Mouse (Mus musculus) mouse embryonic stem cell (cell line): ENCODE results near the gene Ifi202b.
"Not testable (repeated sequence)": the region's sequence is repeated elsewhere in the genome, so short reads cannot be mapped to it uniquely, and the experiment has no call there.

Experiments
- in situ Hi-C, 2 experiments: fragments of 300-500 bp; cut with MboI; formaldehyde crosslinking; loops; 1 replicate in 1 of 2; 3 replicates in 1 of 2; pipeline ENCODE4 v1.14.3; 2019 to 2020; ENCODE audit warnings: low sequenced_read_pairs in 2 of 2, low pct_unique_long_range_greater_than_20kb in 1 of 2, mixed read lengths in 1 of 2; ENCODE audit not compliant: unreplicated experiment in 1 of 2

The Ifi202b gene

DNA sequence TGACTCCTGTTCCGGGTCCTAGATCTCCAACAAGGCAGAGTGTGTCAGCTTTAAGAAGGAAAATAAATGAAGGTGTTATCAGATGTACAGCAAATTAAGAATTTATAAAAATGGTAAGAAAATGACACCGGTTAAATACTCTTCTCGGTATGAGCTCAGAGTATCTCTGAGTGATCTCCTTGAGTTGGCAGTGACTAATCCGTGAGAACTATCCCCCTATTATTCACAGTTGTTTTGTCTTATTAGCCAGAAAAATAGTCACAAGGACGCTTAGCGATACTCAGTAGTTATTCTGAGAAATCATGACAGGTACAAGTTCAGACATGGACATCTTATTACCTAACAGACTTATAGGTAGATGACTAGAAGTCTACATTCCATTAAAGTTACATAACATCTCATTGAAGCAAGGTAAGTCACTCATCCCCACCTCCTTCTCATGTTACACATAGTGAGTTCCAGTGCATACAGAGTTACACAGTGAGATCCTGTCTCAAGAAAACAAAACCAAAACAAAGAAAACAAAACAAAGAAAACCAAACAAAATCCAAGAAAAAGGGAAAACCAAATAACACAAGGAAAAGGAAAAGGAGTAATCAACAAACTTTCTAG is at the start of gene Ifi202b:
Ifi202b (minus strand) TSS at position 51 of the 612 bp plus-strand sequence.
- in situ Hi-C loops, result not testable (repeated sequence)

DNA sequence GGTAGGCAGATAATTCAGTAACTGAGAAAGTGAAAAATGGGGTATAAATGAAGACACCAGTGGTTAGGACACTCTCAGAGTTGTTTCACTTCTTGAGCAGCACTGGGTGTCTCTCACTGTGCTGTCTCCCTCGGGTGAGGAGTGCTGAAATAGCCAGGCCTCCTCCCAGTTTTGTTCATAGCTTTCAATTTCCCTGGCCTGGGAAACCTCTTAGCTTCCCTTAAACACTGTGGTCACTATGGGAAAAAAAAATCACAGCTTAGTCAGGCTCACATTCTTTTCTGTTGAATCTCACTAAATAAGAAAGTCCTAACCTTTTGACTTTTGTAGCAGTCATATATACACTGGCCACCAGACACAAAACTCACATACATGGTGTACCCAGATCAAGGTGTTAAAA is 49.2 kb upstream of the Ifi202b start, which contains the start of gene Ifi205:
Ifi205 (minus strand) TSS at position 113 of the 400 bp plus-strand sequence.
- in situ Hi-C loops, result no loop called here

DNA sequence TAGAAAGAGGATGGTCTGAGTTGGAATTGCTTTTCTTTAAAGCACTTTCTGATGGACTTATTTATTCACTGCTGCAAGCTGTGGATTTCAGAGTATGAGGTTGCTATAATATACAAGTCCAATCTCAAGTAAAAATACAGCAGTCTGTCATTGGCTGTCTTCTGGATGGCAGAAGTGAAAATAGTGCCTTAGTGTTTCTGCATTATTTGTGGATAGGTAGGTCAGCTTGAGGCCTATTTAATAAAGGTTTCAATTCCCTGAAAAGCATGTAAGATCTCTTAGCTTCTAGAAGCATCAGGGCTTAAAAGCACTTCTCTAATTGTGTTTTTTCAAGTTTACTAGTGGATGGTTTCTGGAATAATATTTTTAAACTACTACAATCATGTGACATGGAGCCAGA is 24.5 kb upstream of the Ifi202b start:
- in situ Hi-C loops, result not testable (repeated sequence)

DNA sequence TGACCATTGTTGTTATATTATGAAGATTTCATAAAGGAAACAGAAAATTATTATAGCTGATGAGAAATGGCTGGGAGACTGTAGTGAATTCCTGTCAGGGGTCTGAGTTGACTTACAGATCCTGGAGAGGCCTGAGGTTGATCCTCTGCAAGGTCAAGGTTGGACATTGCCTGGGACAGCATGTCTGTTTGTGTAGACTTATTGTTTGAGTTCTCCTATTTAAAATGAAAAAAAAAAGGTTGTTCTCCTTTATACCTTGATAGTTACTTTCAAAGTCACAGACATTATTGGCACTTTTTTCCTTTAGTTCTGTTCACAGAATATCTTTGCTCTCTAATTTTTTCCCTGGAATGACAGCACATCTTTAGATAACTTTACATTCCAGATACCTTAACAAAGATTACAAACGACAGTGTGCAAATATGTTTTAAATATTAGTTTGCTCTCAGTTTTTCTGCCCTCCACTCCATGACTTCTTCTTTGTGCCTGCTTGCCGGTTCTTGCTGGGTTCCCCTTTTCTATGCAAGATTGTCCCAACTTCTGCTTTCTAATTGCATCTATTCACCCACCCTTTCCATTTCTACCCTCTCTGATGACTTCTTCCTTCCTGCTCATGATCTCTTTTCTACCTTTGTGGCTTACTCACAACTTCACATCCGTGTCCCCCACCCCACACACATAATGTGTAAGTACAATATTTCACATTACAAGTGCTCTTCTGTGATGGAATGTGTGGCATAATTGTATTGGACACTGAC is 22.0 kb upstream of the Ifi202b start:
- in situ Hi-C loops, result not testable (repeated sequence)

DNA sequence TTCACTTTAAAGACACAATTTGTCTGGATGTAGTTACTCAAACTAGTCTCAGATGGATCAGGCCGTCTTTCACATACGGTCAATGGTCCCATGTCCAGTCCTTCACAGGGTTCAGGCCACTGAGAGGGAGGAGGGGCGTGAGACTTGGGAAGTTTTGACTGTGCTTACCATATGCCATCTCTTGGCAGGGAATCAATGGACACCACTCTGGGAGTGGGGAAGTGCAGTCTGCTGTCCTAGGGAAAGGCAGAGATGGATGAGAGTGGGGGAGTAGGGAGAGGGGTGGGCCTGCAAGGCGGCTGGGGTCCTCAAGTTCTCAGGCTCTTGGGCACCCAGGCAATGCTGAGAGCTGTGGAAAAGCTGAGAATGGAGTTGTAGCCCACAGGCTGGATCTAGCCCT is 12.5 kb upstream of the Ifi202b start:
- in situ Hi-C loops, result no loop called here

DNA sequence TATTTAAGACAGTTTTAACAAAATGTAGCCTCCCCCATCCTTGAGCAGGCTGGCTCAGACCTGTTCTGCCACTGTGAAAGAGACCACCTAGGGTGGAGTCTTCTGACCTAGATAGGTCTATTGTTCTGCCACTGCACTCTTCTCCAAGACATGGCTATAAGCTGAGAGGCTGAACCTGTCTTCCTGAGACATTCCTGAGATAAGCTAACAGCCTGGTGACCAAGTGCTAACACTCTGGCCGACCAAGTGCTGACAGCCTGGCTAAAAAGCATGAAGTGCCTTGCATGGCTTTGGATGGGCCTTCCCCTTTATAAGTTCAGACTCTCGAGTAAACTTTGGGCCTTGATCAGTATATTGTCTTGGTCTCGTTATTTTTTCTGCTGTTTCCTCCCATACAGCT is 1.5 kb downstream of the Ifi202b start:
- in situ Hi-C loops, result not testable (repeated sequence)

DNA sequence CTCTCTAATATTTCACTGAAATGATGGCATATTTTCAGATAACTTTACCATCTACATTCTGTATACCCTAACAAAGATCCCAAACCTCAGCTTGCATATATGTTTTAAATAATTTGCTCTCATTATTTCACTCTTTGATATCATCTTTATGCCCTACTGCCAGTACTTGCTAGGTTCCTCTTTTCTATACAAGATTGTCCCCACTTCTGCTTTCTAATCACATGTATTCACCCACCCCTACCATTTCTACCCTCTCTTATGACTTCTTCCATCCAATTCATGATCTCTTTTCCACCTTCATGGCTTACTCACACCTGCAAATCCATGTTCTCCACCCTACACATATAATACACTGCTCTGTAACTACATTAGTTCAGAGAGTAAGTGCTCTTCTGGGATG is 4.9 kb downstream of the Ifi202b start:
- in situ Hi-C loops, result loop anchor here (5.0 to 10.0 kb wide), 3 partner anchors 53 to 130 kb away; partner anchors contain the start of genes Olfr432 (in 1 of the 2) and Olfr433 (in 1 of the 2)

DNA sequence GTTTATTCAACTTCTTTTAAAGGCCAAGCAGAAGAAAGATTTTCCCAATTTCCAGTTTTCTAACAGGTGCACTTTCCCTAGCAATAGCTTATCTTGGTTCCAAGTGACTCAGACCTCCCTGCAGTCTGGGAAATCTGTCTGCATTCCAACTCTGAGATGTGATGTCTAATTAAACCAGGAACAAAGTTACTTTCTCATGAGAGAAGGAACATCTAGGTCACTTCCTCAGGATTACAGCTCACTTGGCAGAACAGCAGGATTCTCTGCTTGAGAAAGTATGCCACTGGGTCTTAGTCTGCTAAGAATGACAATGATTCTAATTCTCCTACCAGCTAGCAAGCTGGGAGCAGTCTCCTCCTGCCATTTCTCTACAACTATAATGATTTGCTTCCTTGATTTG is 9.4 kb downstream of the Ifi202b start:
- in situ Hi-C loops, result loop anchor here in 1 of 2 experiments (10.0 kb wide), 2 partner anchors 48 to 72 kb away; partner anchors contain the start of genes Olfr432 and Olfr433

DNA sequence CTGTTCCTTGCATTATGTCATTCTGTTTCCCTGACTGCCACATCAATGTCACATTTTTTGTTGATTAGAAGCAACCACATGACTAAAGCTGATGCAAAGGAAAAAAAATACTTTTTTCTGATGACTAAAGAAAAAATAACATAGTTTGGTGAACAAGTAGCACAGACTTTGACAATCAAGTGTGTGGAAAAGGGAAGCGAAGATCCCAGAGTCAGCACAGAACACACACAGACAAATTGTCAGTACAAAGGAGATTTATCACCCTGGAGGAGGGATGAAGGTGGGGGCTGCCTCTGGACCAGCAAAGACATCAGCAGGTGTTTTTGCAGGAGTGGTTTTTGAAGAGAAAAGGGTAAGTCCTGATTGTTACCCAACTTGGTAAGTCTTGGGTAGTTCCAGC is 21.1 kb downstream of the Ifi202b start:
- in situ Hi-C loops, result not testable (repeated sequence)

DNA sequence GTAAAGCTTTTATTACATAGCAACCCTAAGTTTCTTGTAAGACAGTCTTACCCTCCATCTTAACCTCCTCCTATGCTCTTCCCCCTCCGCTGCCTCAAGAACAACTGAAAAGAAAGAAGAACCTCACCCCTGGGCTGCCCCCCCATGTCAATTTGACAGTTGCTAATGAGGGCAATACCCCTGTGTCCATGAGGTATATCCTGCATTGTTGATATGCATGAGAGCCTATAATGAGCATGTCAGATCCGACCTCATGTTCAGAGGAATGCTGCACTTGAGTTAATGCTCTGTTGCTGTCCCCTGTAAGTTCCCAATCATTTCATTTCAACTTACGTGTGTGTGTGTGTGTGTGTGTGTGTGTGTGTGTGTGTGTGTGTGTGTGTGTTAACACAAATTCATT is 22.5 kb downstream of the Ifi202b start:
- in situ Hi-C loops, result not testable (repeated sequence)

DNA sequence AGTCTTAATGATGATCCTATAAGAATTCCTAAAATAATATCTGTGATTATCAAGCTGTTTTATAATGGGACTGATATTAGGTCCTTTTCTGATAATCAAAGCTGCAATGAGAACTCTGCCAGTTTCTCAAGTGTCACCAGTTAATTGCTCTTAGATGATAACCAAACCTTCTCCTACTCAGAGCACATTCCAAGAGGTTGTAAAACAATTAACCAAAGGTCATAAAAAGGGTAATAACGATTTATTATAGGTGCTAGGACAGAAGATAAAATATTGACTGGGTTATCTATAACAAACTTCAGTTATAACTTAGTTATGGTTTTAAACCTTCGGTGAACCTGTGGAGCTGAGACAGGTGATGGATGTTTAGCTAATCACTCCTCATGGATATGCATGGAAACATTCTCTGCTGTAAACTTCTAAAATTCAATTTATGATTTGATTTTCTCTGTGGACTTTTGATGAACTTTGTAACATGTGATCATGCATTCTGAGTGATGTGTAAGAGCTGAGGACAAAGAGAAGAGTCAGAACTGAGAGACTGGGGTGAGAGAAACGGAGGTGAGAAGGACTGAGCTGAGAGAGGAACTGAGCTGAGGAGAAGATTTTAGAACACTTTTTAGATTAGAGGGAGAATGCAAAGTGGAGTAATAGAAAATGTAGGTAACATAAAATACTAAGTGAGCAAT is 26.6 kb downstream of the Ifi202b start:
- in situ Hi-C loops, result not testable (repeated sequence)

DNA sequence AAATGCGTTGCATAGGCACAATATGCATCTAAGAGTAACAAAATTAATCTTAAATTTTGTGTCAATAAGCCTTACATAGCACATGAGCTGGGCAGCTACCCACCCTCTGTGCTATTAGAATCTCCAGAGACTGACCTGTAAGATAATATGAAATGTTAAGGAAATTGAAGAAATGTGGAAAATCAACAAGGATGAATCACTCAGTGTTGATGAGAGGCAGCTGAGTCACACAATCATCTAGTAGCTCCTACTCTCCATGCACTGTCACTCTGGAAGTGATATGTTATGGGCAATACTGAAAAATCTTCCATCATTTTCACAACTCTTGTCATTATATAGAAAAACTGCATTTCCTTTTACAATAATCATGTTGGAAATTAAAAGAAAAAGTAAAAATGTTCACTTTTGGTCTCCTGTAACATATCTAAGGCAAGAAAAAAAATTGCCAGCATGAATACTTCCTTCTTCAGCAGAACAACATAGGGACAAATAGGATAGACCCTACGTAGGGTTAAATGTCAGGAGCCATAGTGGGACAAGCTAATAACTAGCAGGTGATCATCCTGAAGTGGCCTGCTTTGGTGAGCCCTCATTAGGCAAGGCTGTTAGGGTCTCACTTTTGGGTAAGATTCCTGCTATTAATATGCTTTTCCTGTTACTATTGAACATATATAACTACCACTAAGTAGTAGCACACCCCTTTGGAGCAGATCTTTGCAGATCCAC is 27.3 kb downstream of the Ifi202b start:
- in situ Hi-C loops, result no loop called here

DNA sequence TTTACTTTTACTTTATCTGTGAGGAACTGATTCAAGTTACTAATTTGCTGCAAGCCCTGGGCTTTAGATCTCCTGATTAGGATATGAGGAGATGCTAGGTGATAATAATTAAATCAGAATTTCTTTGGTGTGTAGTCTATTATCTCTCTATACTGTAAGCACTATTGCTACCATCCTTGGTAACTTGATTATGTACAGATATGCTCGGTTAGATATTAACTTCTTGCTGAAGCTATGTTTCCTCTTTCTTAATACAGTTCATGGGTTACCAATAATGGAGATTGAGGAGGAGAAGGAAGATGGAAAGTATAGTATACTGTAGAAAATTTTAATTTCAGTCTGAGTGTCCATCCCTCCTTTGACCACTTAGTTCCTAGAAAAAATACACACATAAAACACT is 29.0 kb downstream of the Ifi202b start:
- in situ Hi-C loops, result no loop called here

DNA sequence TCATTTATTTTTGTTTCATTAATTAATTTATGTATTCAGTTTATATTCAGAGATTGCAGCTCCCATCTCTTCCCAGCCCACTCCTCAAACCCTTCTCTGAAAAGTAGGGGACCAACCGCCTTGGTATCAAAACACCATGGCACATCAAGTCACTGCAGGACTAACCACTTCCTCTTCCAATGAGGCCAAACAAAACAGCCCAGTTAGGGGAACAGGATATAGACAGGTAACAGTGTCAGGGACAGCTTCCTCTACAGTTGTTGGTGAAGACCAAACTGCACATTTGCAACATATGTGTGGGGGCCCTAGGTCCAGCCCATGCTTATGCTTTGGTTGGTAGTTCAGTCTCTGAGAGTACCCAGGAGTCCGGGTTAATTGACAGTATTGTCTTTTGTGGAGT is 33.5 kb downstream of the Ifi202b start:
- in situ Hi-C loops, result loop anchor here (5.0 to 10.0 kb wide), 2 partner anchors 74 to 142 kb away; no protein-coding TSS in a partner anchor

DNA sequence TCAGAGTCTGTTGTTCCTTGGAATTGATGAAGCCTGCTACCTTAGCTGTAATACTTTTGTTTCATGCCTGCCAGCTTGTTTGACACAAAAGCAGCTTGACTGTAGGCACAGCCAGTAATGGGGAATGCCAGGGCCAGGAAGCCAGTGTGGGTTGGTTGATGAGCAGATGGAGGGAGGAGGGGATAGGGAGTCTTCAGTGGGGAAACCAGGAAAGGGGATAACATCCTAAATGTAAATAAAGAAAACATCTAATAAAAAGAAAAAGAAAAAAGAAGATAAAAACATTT is 39.8 kb downstream of the Ifi202b start:
- in situ Hi-C loops, result loop anchor here in 1 of 2 experiments (10.0 kb wide), 1 partner anchor 68 kb away; no protein-coding TSS in a partner anchor

DNA sequence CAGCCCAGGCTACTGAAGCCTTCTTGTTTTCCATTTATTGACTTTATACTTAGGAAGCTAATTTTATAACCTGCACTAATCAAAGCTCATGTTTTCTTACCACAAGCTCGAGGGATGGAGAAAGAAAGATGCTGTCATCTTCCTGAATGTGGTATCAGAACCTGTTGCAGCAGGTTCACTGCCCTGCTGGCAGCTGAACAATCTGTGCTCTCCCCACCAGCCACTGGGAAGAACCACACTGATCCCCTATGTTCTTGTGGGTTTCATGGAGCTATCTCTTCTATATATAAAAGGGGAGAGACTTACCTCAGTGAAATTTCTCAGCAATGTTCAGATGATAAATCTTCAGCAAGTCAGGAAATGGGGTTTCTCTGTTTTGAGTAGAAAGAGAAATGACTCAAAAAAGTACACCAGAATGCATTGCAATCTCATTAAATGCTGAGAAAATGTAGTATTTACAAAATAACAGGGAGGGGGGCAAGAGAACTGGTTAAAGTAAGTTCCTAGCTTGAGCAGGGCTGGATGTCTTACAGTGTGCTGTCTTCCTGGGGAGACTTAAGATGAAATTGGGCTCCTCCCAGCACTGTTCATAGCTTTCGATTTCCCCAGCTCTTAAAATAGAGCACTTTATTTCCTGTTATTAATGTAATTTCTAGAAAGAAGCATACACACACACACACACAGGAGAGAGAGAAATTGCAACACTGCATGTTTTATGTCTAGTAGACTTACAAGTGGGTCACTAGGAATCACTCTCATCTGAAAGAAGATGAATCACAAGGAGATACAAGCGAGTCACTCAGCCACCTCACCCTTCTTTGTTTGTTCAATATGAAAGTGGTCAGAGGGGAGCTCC is 40.4 kb downstream of the Ifi202b start, which contains the start of the genes Mndal and Ifi203:
Mndal (minus strand) TSS at position 568 of the 856 bp plus-strand sequence.
Ifi203 (minus strand) TSS at position 749 of the 856 bp plus-strand sequence.
- in situ Hi-C loops, result loop anchor here in 1 of 2 experiments (10.0 kb wide), 1 partner anchor 67 kb away; no protein-coding TSS in a partner anchor

DNA sequence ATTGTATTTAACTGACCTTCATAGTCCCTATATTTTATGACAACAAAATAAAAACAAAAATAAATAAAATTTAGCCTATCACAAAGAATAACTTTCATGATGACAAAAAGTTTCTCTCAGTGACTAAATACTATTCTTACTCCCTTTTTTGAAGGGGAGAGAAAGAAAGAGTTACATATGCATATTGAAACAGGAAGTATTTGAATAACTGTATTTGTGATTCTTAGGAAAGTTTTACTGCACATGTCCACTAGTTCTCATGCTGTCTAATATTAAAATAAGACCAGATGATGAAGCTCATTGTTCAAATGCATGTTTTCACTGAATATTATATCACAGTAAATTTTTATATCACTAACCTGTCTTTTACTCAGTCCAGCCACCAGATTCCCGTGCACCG is 41.0 kb downstream of the Ifi202b start:
- in situ Hi-C loops, result loop anchor here in 1 of 2 experiments (10.0 kb wide), 1 partner anchor 67 kb away; no protein-coding TSS in a partner anchor
